Mouse (Mus musculus) MEL (cell line): ENCODE measurements around the gene Fen1.

Experiments
- CTCF ChIP-seq, 3 experiments: IDR thresholded peaks in 2 of 3; conservative IDR thresholded peaks in 1 of 3; 2 replicates each; pipeline ENCODE4 v1.5.1; 2011 to 2012; ENCODE audit warnings: low read length in 3 of 3, low read depth in 2 of 3, mild to moderate bottlenecking in 2 of 3, improper control_type of control experiment in 1 of 3, inconsistent platforms in 1 of 3, mixed read lengths in 1 of 3, moderate library complexity in 1 of 3; ENCODE audit not compliant: control insufficient read depth in 1 of 3, insufficient read depth in 1 of 3, poor library complexity in 1 of 3, severe bottlenecking in 1 of 3
- EP300 ChIP-seq, 2 experiments: IDR thresholded peaks; 2 replicates each; pipeline ENCODE4 v1.6.1; 2011; ENCODE audit warnings: improper control_type of control experiment in 2 of 2, low read length in 2 of 2, low read depth in 1 of 2, mild to moderate bottlenecking in 1 of 2
- GABPA ChIP-seq: IDR thresholded peaks from 2 replicates; pipeline ENCODE4 v1.6.1; 2012; ENCODE audit warnings: low read depth, mild to moderate bottlenecking, inconsistent platforms, low read length, improper control_type of control experiment, moderate library complexity
- HCFC1 ChIP-seq: IDR thresholded peaks from 2 replicates; pipeline ENCODE4 v1.6.1; 2012; ENCODE audit warnings: low read depth, mild to moderate bottlenecking, inconsistent platforms, low read length, improper control_type of control experiment, moderate library complexity
- KAT2A ChIP-seq: conservative IDR thresholded peaks from 2 replicates; pipeline ENCODE4 v1.6.1; 2012; ENCODE audit warnings: low read depth, low read length, improper control_type of control experiment, inconsistent platforms
- MAX ChIP-seq: IDR thresholded peaks from 2 replicates; pipeline ENCODE4 v1.6.1; 2011; ENCODE audit warnings: low read length, improper control_type of control experiment
- MEF2A ChIP-seq: IDR thresholded peaks from 2 replicates; pipeline ENCODE4 v1.6.1; 2014; ENCODE audit warnings: low read depth, mild to moderate bottlenecking, inconsistent platforms, low read length, improper control_type of control experiment; ENCODE audit not compliant: poor library complexity, insufficient replicate concordance, severe bottlenecking; ENCODE audit errors: extremely low read depth
- MXI1 ChIP-seq: IDR thresholded peaks from 2 replicates; pipeline ENCODE4 v1.6.1; 2011; ENCODE audit warnings: mild to moderate bottlenecking, low read depth, low read length, improper control_type of control experiment
- POLR2A ChIP-seq, 2 experiments: IDR thresholded peaks; 2 replicates each; pipeline ENCODE4 v1.6.1; 2011 to 2012; ENCODE audit warnings: low read length in 2 of 2, mild to moderate bottlenecking in 2 of 2, control low read depth in 1 of 2, improper control_type of control experiment in 1 of 2, low read depth in 1 of 2, moderate library complexity in 1 of 2; ENCODE audit not compliant: control insufficient read depth in 1 of 2, insufficient read depth in 1 of 2, poor library complexity in 1 of 2
- POLR2AphosphoS5 ChIP-seq: IDR thresholded peaks from 2 replicates; pipeline ENCODE4 v1.6.1; 2012; ENCODE audit warnings: low read depth, borderline replicate concordance, mild to moderate bottlenecking, inconsistent platforms, low read length, moderate library complexity, mixed read lengths
- TCF12 ChIP-seq: IDR thresholded peaks from 2 replicates; pipeline ENCODE4 v1.6.1; 2014; ENCODE audit warnings: low read depth, mild to moderate bottlenecking, inconsistent platforms, low read length, improper control_type of control experiment, moderate library complexity
- UBTF ChIP-seq: IDR thresholded peaks from 2 replicates; pipeline ENCODE4 v1.6.1; 2012; ENCODE audit warnings: low read depth, mild to moderate bottlenecking, inconsistent platforms, low read length, improper control_type of control experiment, moderate library complexity, borderline replicate concordance; ENCODE audit not compliant: insufficient read depth
- ZC3H11A ChIP-seq: IDR thresholded peaks from 2 replicates; pipeline ENCODE4 v1.6.1; 2012; ENCODE audit warnings: low read depth, mild to moderate bottlenecking, inconsistent platforms, low read length, improper control_type of control experiment
- ZNF384 ChIP-seq: IDR thresholded peaks from 2 replicates; pipeline ENCODE4 v1.6.1; 2012; ENCODE audit warnings: low read depth, mild to moderate bottlenecking, inconsistent platforms, low read length, improper control_type of control experiment

DNA sequence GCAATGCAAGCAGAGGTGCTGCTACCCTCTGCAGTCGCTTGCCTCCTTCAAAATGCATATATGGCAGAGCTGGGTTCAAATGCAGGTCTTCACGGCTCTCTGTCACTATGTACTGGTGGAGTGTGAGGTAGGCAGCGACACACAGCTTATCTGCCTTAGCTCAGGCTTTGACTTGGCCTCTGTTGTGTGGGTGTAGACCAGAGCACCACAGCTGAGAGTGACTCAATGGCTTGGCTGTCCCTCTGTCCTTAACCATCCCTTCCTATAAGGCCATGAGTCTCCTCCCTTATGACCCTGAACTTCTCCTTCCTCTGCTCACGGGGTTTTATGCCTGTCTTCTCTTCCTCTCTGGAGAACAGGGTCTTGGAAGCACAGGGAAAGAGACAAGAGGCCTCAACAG, 6.9 kb upstream of the Fen1 start:
- TF ChIP-seq HCFC1 = no peak
- no peak for TF ChIP-seq GABPA
- no peak for TF ChIP-seq ZNF384
- TF ChIP-seq EP300 (IDR thresholded peaks at IDR 0.05; ENCODE audit: low read depth in 1 of 2, low read length in 2 of 2) = no peak
- no peak for TF ChIP-seq POLR2A (IDR thresholded peaks at IDR 0.05; ENCODE audit: control insufficient read depth in 1 of 2, insufficient read depth in 1 of 2, low read depth in 1 of 2, low read length in 2 of 2, poor library complexity in 1 of 2)
- TF ChIP-seq MAX = no peak
- no peak for TF ChIP-seq CTCF (IDR thresholded peaks at IDR 0.05 in 2 of 3, conservative IDR thresholded peaks at IDR 0.05 in 1 of 3; ENCODE audit: control insufficient read depth in 1 of 3, insufficient read depth in 1 of 3, low read depth in 2 of 3, low read length in 3 of 3, poor library complexity in 1 of 3, severe bottlenecking in 1 of 3)
- no peak for TF ChIP-seq POLR2AphosphoS5
- no peak for TF ChIP-seq UBTF
- TF ChIP-seq ZC3H11A = no peak
- no peak for TF ChIP-seq MEF2A
- TF ChIP-seq KAT2A = no peak
- no peak for TF ChIP-seq TCF12
- TF ChIP-seq MXI1 = no peak
